Mouse (Mus musculus): ENCODE measurements at regions not wholly inside any gene's neighbourhood (a gene's known extent, or its start where the extent isn't known, plus 50 kb on each side); places are given as distances from the start of the nearest gene placed in this dataset.
A peak's percentile ranks its signal among the peaks of the same experiment; 100 is the strongest.

GRCm38 (mm10) chr9:111822094-111822493 lies 131.9 kb upstream of the Stac start:
- DNase-seq = no peak

GRCm38 (mm10) chr9:111817461-111817860 lies 127.3 kb upstream of the Stac start:
- no peak for DNase-seq

- peak; percentile 20 for DNase-seq
Measured at GRCm38 (mm10) chr9:111804931-111805330, 114.8 kb upstream of the Stac start.

- DNase-seq = no peak
Measured at GRCm38 (mm10) chr9:111801381-111801780, 111.2 kb upstream of the Stac start.

GRCm38 (mm10) chr9:111800869-111801268 lies 110.7 kb upstream of the Stac start:
- DNase-seq = no peak

GRCm38 (mm10) chr9:111778981-111779380 lies 88.8 kb upstream of the Stac start:
- no peak for DNase-seq

GRCm38 (mm10) chr9:111777433-111778135 lies 87.4 kb upstream of the Stac start:
- DNase-seq = no peak

- DNase-seq = no peak
Measured at GRCm38 (mm10) chr9:111774229-111774628, 84.1 kb upstream of the Stac start.

- DNase-seq = no peak
Measured at GRCm38 (mm10) chr9:111762653-111763468, 72.7 kb upstream of the Stac start.

GRCm38 (mm10) chr9:111755235-111755634 lies 65.1 kb upstream of the Stac start:
- DNase-seq = no peak

- no peak for DNase-seq
Measured at GRCm38 (mm10) chr9:111746151-111746550, 56.0 kb upstream of the Stac start.

- DNase-seq = no peak
Measured at GRCm38 (mm10) chr9:111745206-111745605, 55.1 kb upstream of the Stac start.

All from cerebellum, adult 11 months (tissue).